Mouse (Mus musculus): ENCODE measurements around the gene Ube3b. TPM values are rescaled to one million over a fixed set of nuclear protein-coding genes. Genes with fewer than 3 reads are reported as not detected.

The Ube3b gene
- polyA plus RNA-seq, 1 experiment from 2014 or later = 98.6 TPM

DNA sequence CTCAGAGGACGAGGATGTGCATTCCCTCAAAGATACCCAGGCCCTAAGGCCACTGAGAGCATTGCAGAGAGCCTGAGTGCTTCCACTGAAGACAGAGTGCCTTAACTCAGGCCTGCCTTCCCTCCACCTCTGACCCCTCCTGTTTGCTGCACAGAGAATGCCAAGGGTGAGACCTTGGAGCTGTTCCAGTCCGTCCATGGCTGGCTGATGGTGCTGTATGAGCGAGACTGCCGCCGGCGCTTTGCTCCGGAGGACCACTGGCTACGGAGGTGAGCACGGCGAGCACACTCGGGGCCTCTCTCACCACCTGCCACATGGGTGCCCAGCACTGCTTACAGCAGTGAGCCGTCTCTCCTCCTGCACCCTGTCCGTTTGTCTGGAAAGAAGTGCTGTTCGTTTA lies 26.2 kb downstream of the Ube3b start:
- in situ Hi-C loops (cut with MboI; ENCODE audit: low pct_unique_long_range_greater_than_20kb) = no loop called here
- ChIA-PET CTCF (interaction anchor here (1.3 to 2.5 kb wide), 4 partner anchors 10 to 36 kb away, joined by 3 to 10 read pairs (median 6); no protein-coding TSS in a partner anchor), POLR2A (interaction anchor here (1.2 to 2.7 kb wide), 3 partner anchors 11 to 34 kb away, joined by 3 to 9 read pairs (median 4); no protein-coding TSS in a partner anchor)
- DNase-seq (ENCODE audit: low read depth, low spot score) = no peak
- no peaks in the 10 kb centered on the region for H3K27me3 ChIP-seq
- peak; percentile 22 for ATAC-seq
- TF ChIP-seq CTCF (IDR thresholded peaks at IDR 0.05) = no peak

DNA sequence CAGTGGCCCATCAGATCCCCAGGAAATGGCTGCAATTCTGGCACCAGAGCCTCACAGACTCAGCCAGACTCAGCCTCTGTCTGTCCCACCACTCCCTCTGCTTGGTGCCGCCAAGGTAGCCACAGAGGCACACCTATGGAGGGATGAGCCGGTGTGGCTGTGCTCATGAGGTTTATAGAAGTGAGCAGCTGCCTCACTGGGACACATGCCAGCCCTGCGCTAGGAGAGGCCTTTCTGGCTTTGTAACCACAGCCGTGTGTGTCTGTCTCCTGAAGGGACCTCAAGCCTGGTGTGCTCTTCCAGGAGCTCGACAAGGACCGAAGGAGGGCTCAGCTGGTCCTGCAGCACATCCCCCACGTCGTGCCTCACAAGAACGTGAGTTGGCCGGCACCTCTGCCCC lies 26.9 kb downstream of the Ube3b start:
- no peak for DNase-seq (ENCODE audit: low read depth, low spot score)
- peak; percentile 22 for ATAC-seq
- in situ Hi-C loops (cut with MboI; ENCODE audit: low pct_unique_long_range_greater_than_20kb) = no loop called here
- no peaks in the 10 kb centered on the region for H3K27me3 ChIP-seq
- POLR2A ChIA-PET = interaction anchor here (0.9 to 2.7 kb wide), 4 partner anchors 11 to 28 kb away, joined by 3 to 9 read pairs (median 4); no protein-coding TSS in a partner anchor
- TF ChIP-seq CTCF (IDR thresholded peaks at IDR 0.05) = no peak
- CTCF ChIA-PET = interaction anchor here (1.0 to 2.5 kb wide), 5 partner anchors 11 to 37 kb away, joined by 3 to 10 read pairs (median 6); no protein-coding TSS in a partner anchor

DNA sequence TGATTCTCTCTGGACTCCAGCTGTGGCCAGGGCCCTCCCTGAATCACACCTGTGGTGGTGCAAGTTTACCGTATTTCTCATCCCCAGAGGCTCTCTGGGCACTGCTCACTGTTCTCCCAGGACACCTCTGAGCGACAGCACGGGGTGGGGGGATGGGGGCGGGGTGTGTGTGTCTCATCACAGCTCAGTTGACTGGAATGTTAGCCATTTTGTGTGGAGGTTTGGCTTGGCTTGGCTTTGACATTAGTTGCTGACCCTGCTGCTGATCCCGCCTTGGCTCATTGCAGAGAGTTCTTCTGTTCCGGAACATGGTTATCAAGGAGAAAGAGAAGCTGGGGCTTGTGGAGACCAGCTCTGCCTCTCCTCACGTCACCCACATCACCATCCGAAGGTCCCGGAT lies 27.4 kb downstream of the Ube3b start:
- no peak for DNase-seq (ENCODE audit: low read depth, low spot score)
- no peak for TF ChIP-seq CTCF (IDR thresholded peaks at IDR 0.05)
- peak; percentile 29 for ATAC-seq
- ChIA-PET CTCF (interaction anchor here (0.8 to 2.5 kb wide), 5 partner anchors 10 to 37 kb away, joined by 3 to 10 read pairs (median 4); no protein-coding TSS in a partner anchor), POLR2A (interaction anchor here (0.9 to 2.7 kb wide), 4 partner anchors 10 to 26 kb away, joined by 3 to 9 read pairs (median 4); no protein-coding TSS in a partner anchor)
- H3K27me3 ChIP-seq = no peaks in the 10 kb centered on the region
- in situ Hi-C loops (cut with MboI; ENCODE audit: low pct_unique_long_range_greater_than_20kb) = no loop called here

DNA sequence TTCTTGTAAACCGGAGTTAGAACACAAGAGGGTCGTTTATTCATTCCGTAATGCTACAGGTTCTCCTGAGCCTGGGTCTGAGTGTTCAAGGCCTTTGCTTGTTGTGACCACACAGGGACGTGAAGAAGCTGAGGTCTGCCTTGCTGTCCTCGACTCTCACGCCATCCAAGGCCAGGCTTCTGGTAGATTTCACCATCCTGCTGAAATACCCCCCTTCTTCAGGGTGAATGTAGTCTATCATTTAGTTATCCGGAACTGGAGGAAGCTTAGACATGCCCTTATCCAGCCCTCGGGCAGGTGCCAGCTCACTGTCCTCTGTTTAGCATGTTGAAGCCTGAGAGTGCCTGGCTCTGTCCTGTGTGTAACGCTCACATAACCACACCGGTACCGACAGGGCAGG lies 28.4 kb downstream of the Ube3b start:
- ChIA-PET POLR2A (interaction anchor here (1.3 to 2.7 kb wide), 2 partner anchors 9 to 14 kb away, joined by 3 to 9 read pairs; no protein-coding TSS in a partner anchor), CTCF (interaction anchor here (1.9 kb wide), 1 partner anchor 9 kb away, joined by 6 read pairs; no protein-coding TSS in a partner anchor)
- no peak for ATAC-seq
- no peak for DNase-seq (ENCODE audit: low read depth, low spot score)
- no peak for TF ChIP-seq CTCF (IDR thresholded peaks at IDR 0.05)
- in situ Hi-C loops (cut with MboI; ENCODE audit: low pct_unique_long_range_greater_than_20kb) = no loop called here
- no peaks in the 10 kb centered on the region for H3K27me3 ChIP-seq

DNA sequence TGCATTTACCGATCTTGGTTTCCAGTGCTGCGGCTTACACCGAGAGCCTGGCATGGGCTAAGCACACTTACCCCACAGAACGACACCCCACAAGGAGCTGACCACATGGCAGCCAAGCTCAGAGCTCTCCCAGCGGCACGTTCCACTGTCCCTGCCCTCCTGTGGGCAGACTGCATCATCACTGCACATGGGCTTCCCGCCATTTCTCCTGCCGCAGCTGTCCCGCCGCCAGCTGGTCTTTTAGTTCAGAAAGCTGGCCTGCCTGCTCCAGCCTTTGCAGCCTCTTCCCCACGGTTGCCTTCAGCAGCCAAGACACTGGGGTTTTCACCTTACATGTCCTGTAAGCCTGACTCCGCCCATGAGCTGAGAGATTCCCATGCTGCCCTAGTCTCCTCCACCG lies 30.0 kb downstream of the Ube3b start:
- POLR2A ChIA-PET = no interaction called here
- CTCF ChIA-PET = interaction anchor here (1.1 kb wide), 1 partner anchor 32 kb away, joined by 3 read pairs; no protein-coding TSS in a partner anchor
- no peaks in the 10 kb centered on the region for H3K27me3 ChIP-seq
- no peak for TF ChIP-seq CTCF (IDR thresholded peaks at IDR 0.05)
- ATAC-seq (no peak), DNase-seq (ENCODE audit: low read depth, low spot score) (no peak)
- in situ Hi-C loops (cut with MboI; ENCODE audit: low pct_unique_long_range_greater_than_20kb) = no loop called here

DNA sequence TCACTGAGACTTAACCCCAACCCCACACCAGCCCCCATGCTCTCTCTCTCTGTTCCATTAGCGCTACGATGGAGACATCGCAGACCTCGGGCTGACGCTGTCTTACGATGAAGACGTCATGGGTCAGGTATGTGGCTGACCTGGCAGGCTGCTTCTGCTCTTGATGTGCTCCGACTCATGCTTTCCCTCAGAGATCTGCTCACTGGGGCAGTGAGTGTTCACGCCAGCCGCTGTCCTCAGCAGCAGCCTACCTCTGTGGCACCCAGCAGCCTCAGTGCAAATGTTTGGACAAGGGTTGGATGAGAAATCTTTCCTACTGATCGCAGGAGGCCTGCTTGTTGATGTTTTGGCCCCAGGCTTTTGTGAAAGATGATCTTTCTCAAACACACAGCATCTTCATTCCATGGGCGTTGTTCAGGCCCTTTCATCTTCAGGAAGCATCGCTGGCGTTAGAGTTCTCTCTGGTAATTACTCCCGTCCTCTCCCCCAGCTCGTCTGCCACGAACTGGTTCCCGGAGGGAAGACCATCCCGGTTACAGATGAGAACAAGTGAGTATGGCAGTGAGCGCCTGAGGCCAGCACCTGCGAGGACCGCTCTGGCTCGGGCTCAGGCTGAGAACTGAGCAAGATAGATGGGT lies 32.1 kb downstream of the Ube3b start:
- ATAC-seq = peak; percentile 60
- ChIA-PET POLR2A (interaction anchor here (0.8 kb wide), 1 partner anchor 40 kb away, joined by 3 read pairs; no protein-coding TSS in a partner anchor), CTCF (interaction anchor here (0.9 to 1.1 kb wide), 2 partner anchors 30 to 48 kb away, joined by 3 read pairs; no protein-coding TSS in a partner anchor)
- H3K27me3 ChIP-seq = no peaks in the 10 kb centered on the region
- no peak for DNase-seq (ENCODE audit: low read depth, low spot score)
- TF ChIP-seq CTCF (IDR thresholded peaks at IDR 0.05) = no peak
- in situ Hi-C loops (cut with MboI; ENCODE audit: low pct_unique_long_range_greater_than_20kb) = no loop called here

DNA sequence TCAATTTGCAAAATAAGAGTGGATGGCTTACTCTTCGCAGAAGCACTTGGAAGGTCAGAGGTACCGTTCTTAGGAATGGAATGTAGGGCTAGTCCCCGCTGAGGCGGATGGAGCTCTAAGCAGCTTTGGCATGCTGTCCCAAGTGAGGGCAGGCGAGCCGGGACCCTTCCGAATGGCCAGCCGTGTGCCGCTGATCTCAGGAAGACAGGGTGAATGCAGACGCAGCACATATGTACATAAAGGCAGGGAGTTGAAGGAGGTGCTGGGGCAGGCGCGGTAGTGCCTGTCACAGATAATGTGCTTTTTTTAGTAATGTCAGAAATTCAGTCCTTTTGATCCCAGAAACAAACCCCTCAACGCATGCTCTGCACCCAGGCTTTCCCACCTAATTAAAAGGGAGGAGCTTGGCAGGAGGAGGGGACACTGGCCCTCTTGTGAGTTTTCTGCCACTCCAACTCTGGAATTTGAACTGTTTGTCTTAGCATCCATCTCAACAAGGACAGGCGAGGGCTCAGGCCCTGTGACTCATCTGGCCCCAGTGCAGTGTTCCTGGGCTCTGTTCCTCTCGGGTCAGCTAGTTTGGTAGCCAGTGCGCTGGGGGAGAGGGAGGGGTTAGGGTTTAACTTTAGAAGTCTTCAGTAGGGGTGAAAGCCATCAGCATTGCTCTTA lies 32.8 kb downstream of the Ube3b start:
- DNase-seq (ENCODE audit: low read depth, low spot score) = no peak
- in situ Hi-C loops (cut with MboI; ENCODE audit: low pct_unique_long_range_greater_than_20kb) = no loop called here
- peak; percentile 65 for ATAC-seq
- ChIA-PET CTCF (interaction anchor here (0.7 to 1.3 kb wide), 4 partner anchors 16 to 44 kb away, joined by 3 read pairs; no protein-coding TSS in a partner anchor), POLR2A (interaction anchor here (0.8 kb wide), 1 partner anchor 12 kb away, joined by 3 read pairs; no protein-coding TSS in a partner anchor)
- no peak for TF ChIP-seq CTCF (IDR thresholded peaks at IDR 0.05)
- no peaks in the 10 kb centered on the region for H3K27me3 ChIP-seq

DNA sequence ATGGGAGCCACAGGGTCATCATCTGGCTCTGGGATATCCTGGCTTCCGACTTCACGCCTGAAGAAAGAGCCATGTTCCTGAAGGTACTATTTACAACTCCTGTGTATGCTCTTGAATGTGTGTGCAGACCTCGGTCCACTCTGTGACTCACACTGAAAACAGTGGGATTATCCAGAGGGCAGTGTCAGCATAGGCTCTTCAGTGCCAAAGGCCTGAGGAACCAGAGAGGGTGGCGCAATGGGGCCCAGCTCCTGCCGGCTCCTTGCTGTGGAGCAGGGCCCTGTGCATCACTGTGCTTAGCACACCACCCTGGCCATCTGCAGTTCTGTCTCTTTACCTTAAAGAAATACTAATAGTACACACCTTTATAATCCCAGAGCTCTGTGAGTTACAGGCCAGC lies 35.2 kb downstream of the Ube3b start:
- ChIA-PET POLR2A (no interaction called here), CTCF (interaction anchor here (1.1 to 1.4 kb wide), 2 partner anchors 9 to 16 kb away, joined by 3 to 5 read pairs; no protein-coding TSS in a partner anchor)
- in situ Hi-C loops (cut with MboI; ENCODE audit: low pct_unique_long_range_greater_than_20kb) = no loop called here
- DNase-seq (ENCODE audit: low read depth, low spot score) (no peak), ATAC-seq (peak; percentile 13)
- TF ChIP-seq CTCF (IDR thresholded peaks at IDR 0.05) = no peak
- H3K27me3 ChIP-seq = no peaks in the 10 kb centered on the region

DNA sequence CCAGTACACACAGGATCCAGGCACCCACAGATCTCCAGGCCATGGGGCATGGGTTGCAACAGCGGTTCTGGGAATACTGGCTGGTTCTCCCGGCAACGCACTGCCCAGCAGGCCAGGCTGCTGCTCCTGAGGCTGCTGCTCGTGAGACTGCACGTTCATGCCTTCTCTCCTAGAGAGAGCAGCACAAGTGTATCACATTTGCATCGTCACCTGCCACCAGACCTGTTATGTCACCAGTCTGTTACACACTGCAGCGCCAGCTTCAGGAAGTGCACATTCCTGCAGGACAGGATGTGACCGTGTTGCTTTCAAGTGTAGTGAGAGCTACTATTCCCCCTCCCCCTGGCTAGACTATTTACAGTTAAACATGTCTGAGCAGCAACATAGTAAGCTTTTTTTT lies 36.4 kb downstream of the Ube3b start:
- ChIA-PET POLR2A (interaction anchor here (1.8 kb wide), 1 partner anchor 9 kb away, joined by 9 read pairs; no protein-coding TSS in a partner anchor), CTCF (interaction anchor here (0.7 to 1.2 kb wide), 2 partner anchors 10 to 11 kb away, joined by 3 read pairs; no protein-coding TSS in a partner anchor)
- no peaks in the 10 kb centered on the region for H3K27me3 ChIP-seq
- in situ Hi-C loops (cut with MboI; ENCODE audit: low pct_unique_long_range_greater_than_20kb) = no loop called here
- TF ChIP-seq CTCF (IDR thresholded peaks at IDR 0.05) = no peak
- no peak for ATAC-seq
- DNase-seq (ENCODE audit: low read depth, low spot score) = no peak

DNA sequence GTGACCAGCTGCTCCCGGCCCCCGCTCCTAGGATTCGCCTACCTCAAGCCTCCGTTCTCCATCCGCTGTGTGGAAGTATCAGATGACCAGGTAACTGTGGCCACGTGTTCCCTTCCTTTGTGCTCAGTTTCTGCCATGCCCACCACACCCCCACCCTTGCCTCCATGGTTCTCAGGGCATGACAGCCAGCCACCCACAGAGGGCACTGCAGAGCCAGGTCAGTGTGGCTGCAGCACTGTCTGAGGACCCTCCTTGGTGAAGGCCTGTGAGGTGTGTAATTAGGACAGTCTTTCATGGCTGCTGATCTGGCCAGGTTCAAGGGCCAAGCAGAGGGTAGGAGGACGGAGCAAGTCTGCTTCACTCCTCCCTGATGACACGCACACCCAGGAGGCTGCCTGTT lies 38.1 kb downstream of the Ube3b start:
- no peak for DNase-seq (ENCODE audit: low read depth, low spot score)
- in situ Hi-C loops (cut with MboI; ENCODE audit: low pct_unique_long_range_greater_than_20kb) = no loop called here
- ChIA-PET CTCF (interaction anchor here (1.2 to 1.5 kb wide), 3 partner anchors 10 to 21 kb away, joined by 3 to 6 read pairs (median 4); no protein-coding TSS in a partner anchor), POLR2A (interaction anchor here (1.8 kb wide), 1 partner anchor 10 kb away, joined by 9 read pairs; no protein-coding TSS in a partner anchor)
- no peaks in the 10 kb centered on the region for H3K27me3 ChIP-seq
- ATAC-seq = no peak
- TF ChIP-seq CTCF (IDR thresholded peaks at IDR 0.05) = no peak

All from Patski (cell line).